Mouse (Mus musculus) neural tube, embryonic 10.5 days (tissue): ENCODE measurements around the gene Ankrd65.

Experiments
- DNase-seq: peaks from one replicate; pipeline ENCODE4 v3.0.0-alpha.2; 2017; ENCODE audit warnings: low spot score; ENCODE audit errors: extremely low spot score

Ankrd65 gene

GRCm38 (mm10) chr4:155847591-155848352 is 57.5 kb downstream of the Ankrd65 start:
- peak; percentile 69 for DNase-seq

- no peak for DNase-seq
These were observed 58.3 kb downstream of the Ankrd65 start for GRCm38 (mm10) chr4:155848434-155849095.
